Mouse (Mus musculus) brain, embryonic 14.5 days (tissue): ENCODE data around the gene Ctdspl.

ENCODE experiments used
- CTCF ChIP-seq: fragments of 200-500 bp; IDR thresholded peaks from 2 replicates; pipeline ENCODE4 v1.5.1; 2012; ENCODE audit warnings: inconsistent platforms, mild to moderate bottlenecking, moderate library complexity, borderline replicate concordance; ENCODE audit not compliant: insufficient read depth, insufficient read length; ENCODE audit errors: extremely low read depth
- POLR2A ChIP-seq: fragments of 200-500 bp; IDR thresholded peaks from 2 replicates; pipeline ENCODE4 v1.6.1; 2012; ENCODE audit warnings: mild to moderate bottlenecking, inconsistent platforms, borderline replicate concordance; ENCODE audit not compliant: poor library complexity, insufficient read depth, insufficient read length, severe bottlenecking; ENCODE audit errors: extremely low read depth

GRCm38 (mm10) chr9:119082656-119083430 is 156.6 kb downstream of the Ctdspl start:
- TF ChIP-seq CTCF = no peak
- no peak for TF ChIP-seq POLR2A
